In genomic region chr13:64344082-64344501, GRCm38 (mm10) we compare ENCODE assay signal across 8 mouse cellular contexts. TPM values are rescaled to one million over a fixed set of nuclear protein-coding genes. Genes with fewer than 3 reads are reported as not detected.
DNase-seq lines count a peak whose midpoint lies in the region; ATAC-seq and TF ChIP-seq lines count a peak whose summit lies in the region.

No protein-coding gene starts in this region.

- no peak for TF ChIP-seq CTCF in lung, adult 2 months (IDR thresholded peaks at IDR 0.05; ENCODE audit: insufficient read depth, low read length)

- H3K4me1 ChIP-seq in lung, adult 2 months (ENCODE audit: control insufficient read depth, insufficient read depth, low read length): no peaks in the 10 kb centered on the region

- intact Hi-C loops in heart, postnatal 10 days (cut with DNase I): loop anchor here (2.0 kb wide), 1 partner anchor 25 kb away; no protein-coding TSS in a partner anchor

- no peak for TF ChIP-seq POLR2A in lung, adult 2 months (IDR thresholded peaks at IDR 0.05; ENCODE audit: borderline replicate concordance, extremely low read depth, low read depth, low read length)

- peak overlapping the region; percentile 65 for H3K4me3 ChIP-seq in lung, adult 2 months (replicated peaks; ENCODE audit: extremely low read depth, low read depth, low read length)

- 5% methylated on average over 9 of the region's 9 CpGs for WGBS in lung, adult 2 months

- ATAC-seq in erythroid progenitor cell, adult 5-6 weeks (replicated peaks; ENCODE audit: low FRiP score, poor library complexity, severe bottlenecking): 0 out of 2 replicates have a peak, but pooled peaks have one; percentile 39

- DNase-seq in urinary bladder, postnatal 14 days (ENCODE audit: low spot score): peak; percentile 12
- no peak for DNase-seq in urinary bladder, adult 2 months (ENCODE audit: low spot score)
- DNase-seq in heart, postnatal 10 days: peak; percentile 44 to 64
- DNase-seq in kidney, postnatal 36 days: peak; percentile 61 to 64
- DNase-seq in lung, adult 2 months: peak; percentile 53
- peak; percentile 14 for DNase-seq in ovary, postnatal 14 days (ENCODE audit: low spot score)
- DNase-seq in MN1 (ENCODE audit: low spot score): no peak

RNA-seq across cellular contexts. Expression of gene Ctsl, which starts 26.6 kb away (rescaled TPM):
- 265 and 306 TPM in 2 replicates for polyA plus RNA-seq in urinary bladder, adult 2 months (2012; rRNA removed)
- total RNA-seq in erythroid progenitor cell, adult 5-6 weeks (2015; ENCODE audit: low replicate concordance): 2.1 and 7.9 TPM in 2 replicates
- 11.1 and 20.3 TPM in 2 replicates for total RNA-seq in erythroid progenitor cell, adult 5-6 weeks (2017; ENCODE audit: low replicate concordance)
- total RNA-seq in heart, postnatal 10 days (2021): 100 to 1,000 TPM; 246 to 281 TPM
- 62.8 and 98.1 TPM in 2 replicates for polyA plus RNA-seq in lung, adult 2 months (2012; rRNA removed)

RNA-seq across cellular contexts. Expression of gene Aaed1, which starts 31.6 kb away (rescaled TPM):
- polyA plus RNA-seq in urinary bladder, adult 2 months (2012; rRNA removed): 52.8 and 61.5 TPM in 2 replicates
- total RNA-seq in erythroid progenitor cell, adult 5-6 weeks (2015; ENCODE audit: low replicate concordance): 4.2 and 11.9 TPM in 2 replicates
- total RNA-seq in erythroid progenitor cell, adult 5-6 weeks (2017; ENCODE audit: low replicate concordance): 6.2 and 10.5 TPM in 2 replicates
- total RNA-seq in heart, postnatal 10 days (2021): 10 to 100 TPM; 59.8 to 63.1 TPM
- 17.8 and 18.0 TPM in 2 replicates for polyA plus RNA-seq in lung, adult 2 months (2012; rRNA removed)

Comparison
In these comparisons a context has a peak if more than half of its experiments do, and no peak if none do; other contexts are left out.
1. DNase-seq: peak in urinary bladder, postnatal 14 days (single experiment), heart, postnatal 10 days (2 of 2), kidney, postnatal 36 days (2 of 2), lung, adult 2 months (single experiment) and ovary, postnatal 14 days (single experiment); none in urinary bladder, adult 2 months (single experiment) and MN1 (single experiment).
2. RNA of gene Ctsl, which starts 26.6 kb away (total RNA-seq): 246 to 281 TPM in heart, postnatal 10 days; 2.1 to 20.3 TPM in erythroid progenitor cell, adult 5-6 weeks; every median in the first group is over 10 times any median in the second.
3. RNA of gene Aaed1, which starts 31.6 kb away (total RNA-seq): 59.8 to 63.1 TPM in heart, postnatal 10 days; 4.2 to 11.9 TPM in erythroid progenitor cell, adult 5-6 weeks; every median in the first group is over 4 times any median in the second.